ENCODE assay signal across 8 mouse cellular contexts in genomic region chr19:57403700-57404501, GRCm38 (mm10). TPM values are rescaled to one million over a fixed set of nuclear protein-coding genes. Genes with fewer than 3 reads are reported as not detected.
DNase-seq lines count a peak whose midpoint lies in the region; ATAC-seq lines count a peak whose summit lies in the region.

No protein-coding gene starts in this region.

- DNase-seq in 416B (ENCODE audit: low read depth) (peak; percentile 79), liver (peak; percentile 80)
- DNase-seq in adrenal gland, postnatal 36 days: peak; percentile 84 to 89
- DNase-seq in spleen, postnatal 14 days (ENCODE audit: low spot score in 2 of 2): peak; percentile 34 to 66

- peak overlapping the region; percentile 53 for H3K4me2 ChIP-seq in embryonic facial prominence, embryonic 13.5 days
- H3K4me2 ChIP-seq in heart, embryonic 11.5 days: peak overlapping the region; percentile 55
- peak overlapping the region; percentile 32 for H3K4me2 ChIP-seq in kidney, embryonic 14.5 days (replicated peaks; ENCODE audit: low read depth, low read length)

- H3K36me3 ChIP-seq in embryonic facial prominence, embryonic 13.5 days: no peaks in the 10 kb centered on the region
- H3K36me3 ChIP-seq in heart, embryonic 11.5 days (ENCODE audit: control insufficient read depth, insufficient read depth, low read length): no peaks in the 10 kb centered on the region
- no peaks in the 10 kb centered on the region for H3K36me3 ChIP-seq in kidney, embryonic 14.5 days (ENCODE audit: control insufficient read depth, insufficient read depth, low read length)

- H3K9ac ChIP-seq in embryonic facial prominence, embryonic 13.5 days: no peak overlapping the region
- no peak overlapping the region for H3K9ac ChIP-seq in heart, embryonic 11.5 days (ENCODE audit: low read depth, low read length)
- no peak overlapping the region for H3K9ac ChIP-seq in kidney, embryonic 14.5 days (ENCODE audit: low read depth, low read length)

- no peaks in the 10 kb centered on the region for H3K9me3 ChIP-seq in embryonic facial prominence, embryonic 13.5 days
- H3K9me3 ChIP-seq in heart, embryonic 11.5 days (replicated peaks; ENCODE audit: control insufficient read depth, low read length): no peaks in the 10 kb centered on the region
- H3K9me3 ChIP-seq in kidney, embryonic 14.5 days (ENCODE audit: control insufficient read depth, low read length): no peaks in the 10 kb centered on the region

- no peak for ATAC-seq in embryonic facial prominence, embryonic 13.5 days (ENCODE audit: insufficient number of reproducible peaks, insufficient read depth, low FRiP score, low TSS enrichment, low read depth)
- 0 out of 2 replicates have a peak, but pooled peaks have one; percentile 11 for ATAC-seq in heart, embryonic 11.5 days (replicated peaks; ENCODE audit: insufficient number of reproducible peaks, low FRiP score, low TSS enrichment)
- ATAC-seq in kidney, embryonic 14.5 days (ENCODE audit: low FRiP score, low TSS enrichment): peak; percentile 51; the same call in 1 of the 2 replicates
- peak; percentile 62; the same call in 1 of the 2 replicates for ATAC-seq in monocyte, adult 5-6 weeks (replicated peaks; ENCODE audit: insufficient number of reproducible peaks, low FRiP score, low TSS enrichment, poor library complexity, severe bottlenecking)

- H3K4me1 ChIP-seq in embryonic facial prominence, embryonic 13.5 days: peaks cover 6% of the 10 kb centered on the region; the same call in 1 of the 2 replicates
- no peaks in the 10 kb centered on the region for H3K4me1 ChIP-seq in heart, embryonic 11.5 days (ENCODE audit: control insufficient read depth, insufficient read depth, low read length)
- H3K4me1 ChIP-seq in kidney, embryonic 14.5 days (ENCODE audit: control insufficient read depth, insufficient read depth, low read length): 0 out of 2 replicates have a peak, but pooled peaks cover 2% of the 10 kb centered on the region

- peak overlapping the region; percentile 13; the same call in 1 of the 2 replicates for H3K4me3 ChIP-seq in embryonic facial prominence, embryonic 13.5 days
- no peak overlapping the region for H3K4me3 ChIP-seq in heart, embryonic 11.5 days (ENCODE audit: low read depth, low read length)
- H3K4me3 ChIP-seq in kidney, embryonic 14.5 days (ENCODE audit: low read length): no peak overlapping the region; the same call in 1 of the 2 replicates

- H3K27ac ChIP-seq in embryonic facial prominence, embryonic 13.5 days: no peak overlapping the region
- no peak overlapping the region for H3K27ac ChIP-seq in heart, embryonic 11.5 days (ENCODE audit: low read depth, low read length)
- peak overlapping the region; percentile 30; the same call in 1 of the 2 replicates for H3K27ac ChIP-seq in kidney, embryonic 14.5 days (ENCODE audit: low read depth, low read length)

- no peaks in the 10 kb centered on the region for H3K27me3 ChIP-seq in embryonic facial prominence, embryonic 13.5 days
- no peaks in the 10 kb centered on the region for H3K27me3 ChIP-seq in heart, embryonic 11.5 days (ENCODE audit: control insufficient read depth, insufficient read depth, low read length)
- no peaks in the 10 kb centered on the region for H3K27me3 ChIP-seq in kidney, embryonic 14.5 days (ENCODE audit: control insufficient read depth, insufficient read depth, low read length)

- WGBS in embryonic facial prominence, embryonic 13.5 days: 13% methylated on average over 24 of the region's 24 CpGs
- WGBS in heart, embryonic 11.5 days (ENCODE audit: insufficient replicate concordance): 13% methylated on average over 24 of the region's 24 CpGs
- 11% methylated on average over 24 of the region's 24 CpGs for WGBS in kidney, embryonic 14.5 days

RNA-seq across cellular contexts. Expression of gene Fam160b1, which starts 43.4 kb away (rescaled TPM):
- total RNA-seq in adrenal gland, postnatal 36 days (2021): 10 to 100 TPM; 20.8 to 21.0 TPM
- 15.2 and 16.6 TPM in 2 replicates for polyA plus RNA-seq in embryonic facial prominence, embryonic 13.5 days (2015; fragmentation: Nextera tagmentation; extraction: Ambion mirVana)
- 11.4 and 11.8 TPM in 2 replicates for polyA plus RNA-seq in heart, embryonic 11.5 days (2014; fragmentation: Nextera tagmentation; extraction: Ambion mirVana)
- 13.5 and 18.1 TPM in 2 replicates for polyA plus RNA-seq in kidney, embryonic 14.5 days (2014; fragmentation: Nextera tagmentation; extraction: Ambion mirVana)
- total RNA-seq in monocyte, adult 5-6 weeks (2017): 17.0 to 27.0 TPM (median 17.3 TPM) in 3 replicates

RNA-seq across cellular contexts. Expression of gene Trub1, which starts 48.8 kb away (rescaled TPM):
- 10 to 100 TPM; 12.7 to 19.5 TPM for total RNA-seq in adrenal gland, postnatal 36 days (2021)
- polyA plus RNA-seq in embryonic facial prominence, embryonic 13.5 days (2015; fragmentation: Nextera tagmentation; extraction: Ambion mirVana): 30.0 and 33.6 TPM in 2 replicates
- 12.4 and 15.2 TPM in 2 replicates for polyA plus RNA-seq in heart, embryonic 11.5 days (2014; fragmentation: Nextera tagmentation; extraction: Ambion mirVana)
- 23.4 and 33.9 TPM in 2 replicates for polyA plus RNA-seq in kidney, embryonic 14.5 days (2014; fragmentation: Nextera tagmentation; extraction: Ambion mirVana)
- total RNA-seq in monocyte, adult 5-6 weeks (2017): 1.6 to 6.9 TPM (median 2.0 TPM) in 3 replicates
